Mouse (Mus musculus) urinary bladder, postnatal 25 days (tissue): ENCODE measurements around the gene Rpp38.

ENCODE experiments used
- DNase-seq: peaks from one replicate; pipeline ENCODE4 v3.0.0; 2022; ENCODE audit warnings: low spot score

Rpp38 gene

GRCm38 (mm10) chr2:3285709-3286108 lies 46.7 kb downstream of the Rpp38 start:
- DNase-seq: no peak

- DNase-seq: no peak
Measured at GRCm38 (mm10) chr2:3285181-3285530, 47.3 kb downstream of the Rpp38 start.

- DNase-seq: peak; percentile 41
Measured at GRCm38 (mm10) chr2:3284473-3285180, 47.8 kb downstream of the Rpp38 start.

- peak; percentile 95 for DNase-seq
Measured at GRCm38 (mm10) chr2:3283602-3284472, 48.6 kb downstream of the Rpp38 start, which contains the start of gene Nmt2. Gene Nmt2, plus strand, starts transcription at chr2:3284212.

GRCm38 (mm10) chr2:3282866-3283601 lies 49.4 kb downstream of the Rpp38 start:
- DNase-seq: no peak

GRCm38 (mm10) chr2:3281311-3281710 lies 51.1 kb downstream of the Rpp38 start:
- no peak for DNase-seq
